Mouse (Mus musculus) embryonic facial prominence, embryonic 15.5 days (tissue): ENCODE measurements around the gene Clasp2. TPM values are rescaled to one million over a fixed set of nuclear protein-coding genes. Genes with fewer than 3 reads are reported as not detected.

Experiments used
- ATAC-seq: fragments of 200-750 bp; cut with Nextera tagmentation; 2 replicates; pipeline ENCODE4 v1.8.0; 2017; ENCODE audit warnings: low read depth, moderate TSS enrichment; ENCODE audit not compliant: insufficient number of reproducible peaks, low FRiP score, low TSS enrichment
- H3K27ac ChIP-seq: fragments of 300-500 bp; sonication (generic); replicated peaks from 2 replicates; pipeline ENCODE4 v1.5.1; 2015; ENCODE audit warnings: mild to moderate bottlenecking, inconsistent platforms
- H3K27me3 ChIP-seq: fragments of 300-500 bp; sonication (generic); 2 replicates; pipeline ENCODE4 v1.6.1; 2015; ENCODE audit warnings: inconsistent platforms
- H3K36me3 ChIP-seq: fragments of 300-500 bp; sonication (generic); 2 replicates; pipeline ENCODE4 v1.6.1; 2015; ENCODE audit warnings: mild to moderate bottlenecking, inconsistent platforms
- H3K4me1 ChIP-seq: fragments of 300-500 bp; sonication (generic); 2 replicates; pipeline ENCODE4 v1.6.1; 2015; ENCODE audit warnings: inconsistent platforms
- H3K4me2 ChIP-seq: fragments of 300-500 bp; sonication (generic); replicated peaks from 2 replicates; pipeline ENCODE4 v1.6.1; 2015; ENCODE audit warnings: mild to moderate bottlenecking, inconsistent platforms
- H3K4me3 ChIP-seq: fragments of 300-500 bp; sonication (generic); replicated peaks from 2 replicates; pipeline ENCODE4 v1.5.1; 2015; ENCODE audit warnings: mild to moderate bottlenecking, inconsistent platforms
- H3K9ac ChIP-seq: fragments of 300-500 bp; sonication (generic); 2 replicates; pipeline ENCODE4 v1.6.1; 2015; ENCODE audit warnings: inconsistent platforms
- H3K9me3 ChIP-seq: fragments of 300-500 bp; sonication (generic); replicated peaks from 2 replicates; pipeline ENCODE4 v1.6.1; 2016; ENCODE audit warnings: inconsistent platforms
- WGBS: fragments of 180-500 bp; shearing (Covaris S2); methylation state at CpG from one replicate; pipeline ENCODE4 v1.1.7; 2015; 5-methylcytosine and 5-hydroxymethylcytosine counted together
- polyA plus RNA-seq: library from polyadenylated mRNA; unstranded; fragments of >200 nt; fragmentation: Nextera tagmentation; extraction: Ambion mirVana; gene quantifications from 2 replicates; pipeline ENCODE4 v1.2.1, GENCODE M21; 2015

Clasp2 gene
- polyA plus RNA-seq, 1 experiment from 2014 or later = 22.3 TPM

GRCm38 (mm10) chr9:113968967-113969366 is 227.7 kb downstream of the Clasp2 start:
- H3K36me3 ChIP-seq = peaks cover 72% of the 10 kb centered on the region

More at GRCm38 (mm10) chr9:113968967-113969366, 227.7 kb downstream of the Clasp2 start:
- Histone ChIP-seq H3K4me2 (no peak overlapping the region), H3K27ac (no peak overlapping the region), H3K9me3 (no peaks in the 10 kb centered on the region), H3K27me3 (no peaks in the 10 kb centered on the region), H3K4me1 (no peaks in the 10 kb centered on the region), H3K4me3 (no peak overlapping the region), H3K9ac (no peak overlapping the region)
- WGBS = 88% methylated on average over 7 of the region's 7 CpGs
- ATAC-seq = no peak

Other genes starting within 250 kb of the Clasp2 start
- 73.5 and 73.9 TPM in 2 replicates for gene Pdcd6ip, start 33.2 kb upstream of the Clasp2 start, polyA plus RNA-seq
- gene Ubp1, start 189.5 kb downstream of the Clasp2 start, polyA plus RNA-seq = 35.6 and 37.2 TPM in 2 replicates